ENCODE assay signal across 28 mouse cellular contexts in genomic region chrX:10770575-10770974, GRCm38 (mm10). TPM values are rescaled to one million over a fixed set of nuclear protein-coding genes. Genes with fewer than 3 reads are reported as not detected.
DNase-seq lines count a peak whose midpoint lies in the region; ATAC-seq and TF ChIP-seq lines count a peak whose summit lies in the region.
"Had no signal": no experiment of that assay in that cellular context is flagged by ENCODE, and none has a peak within 500 bp of the region (broad histone marks: within the 10 kb centered on the region; RNA-seq: fewer than 3 reads in every experiment).

No protein-coding gene starts in this region.

- H3K4me1 ChIP-seq in intestine, embryonic 15.5 days (replicated peaks) = no peaks in the 10 kb centered on the region
- no peaks in the 10 kb centered on the region for H3K4me1 ChIP-seq in intestine, postnatal 0 days (replicated peaks; ENCODE audit: control insufficient read depth, insufficient read depth, low read length)
- peaks cover 5% of the 10 kb centered on the region for H3K4me1 ChIP-seq in liver, embryonic 12.5 days
- no peaks in the 10 kb centered on the region for H3K4me1 ChIP-seq in liver, embryonic 11.5 days (replicated peaks; ENCODE audit: control insufficient read depth, insufficient read depth, low read length)
- H3K4me1 ChIP-seq in intestine, embryonic 16.5 days (ENCODE audit: control insufficient read depth, insufficient read depth, low read length) = no peaks in the 10 kb centered on the region
- H3K4me1 ChIP-seq in heart, embryonic 12.5 days (replicated peaks) = peaks cover 7% of the 10 kb centered on the region
- H3K4me1 ChIP-seq: embryonic facial prominence, embryonic 10.5 days; forebrain, embryonic 12.5 days; forebrain, embryonic 15.5 days; heart, embryonic 10.5 days; hindbrain, embryonic 12.5 days; hindbrain, embryonic 15.5 days had no signal

- 56% methylated on average over 4 of the region's 4 CpGs for WGBS in intestine, embryonic 15.5 days
- 56% methylated on average over 4 of the region's 4 CpGs for WGBS in intestine, postnatal 0 days
- WGBS in liver, embryonic 12.5 days (ENCODE audit: insufficient replicate concordance) = 16% methylated on average over 4 of the region's 4 CpGs
- WGBS in liver, embryonic 11.5 days = 33% methylated on average over 4 of the region's 4 CpGs
- WGBS in intestine, embryonic 16.5 days = 53% methylated on average over 4 of the region's 4 CpGs
- 46% methylated on average over 4 of the region's 4 CpGs for WGBS in heart, embryonic 12.5 days

- H3K4me3 ChIP-seq in intestine, embryonic 15.5 days (replicated peaks) = no peak overlapping the region
- no peak overlapping the region for H3K4me3 ChIP-seq in intestine, postnatal 0 days (ENCODE audit: low read depth, low read length)
- no peak overlapping the region for H3K4me3 ChIP-seq in liver, embryonic 12.5 days
- H3K4me3 ChIP-seq in liver, embryonic 11.5 days (ENCODE audit: low read depth, low read length) = no peak overlapping the region
- H3K4me3 ChIP-seq in intestine, embryonic 16.5 days (ENCODE audit: low read length) = no peak overlapping the region
- no peak overlapping the region for H3K4me3 ChIP-seq in heart, embryonic 12.5 days
- H3K4me3 ChIP-seq: embryonic facial prominence, embryonic 10.5 days; embryonic facial prominence, embryonic 13.5 days; erythroblast, embryonic 14.5 days; forebrain, embryonic 12.5 days; forebrain, embryonic 15.5 days; heart, adult 2 months; heart, embryonic 10.5 days; hindbrain, embryonic 12.5 days; hindbrain, embryonic 15.5 days had no signal

- H3K27me3 ChIP-seq in intestine, embryonic 15.5 days (replicated peaks) = no peaks in the 10 kb centered on the region
- H3K27me3 ChIP-seq in intestine, postnatal 0 days (replicated peaks; ENCODE audit: control insufficient read depth, insufficient read depth, low read length) = no peaks in the 10 kb centered on the region
- H3K27me3 ChIP-seq in liver, embryonic 12.5 days (replicated peaks) = no peaks in the 10 kb centered on the region
- H3K27me3 ChIP-seq in liver, embryonic 11.5 days (replicated peaks; ENCODE audit: control insufficient read depth, insufficient read depth, low read length) = no peaks in the 10 kb centered on the region; the same call in 1 of the 2 replicates
- H3K27me3 ChIP-seq in intestine, embryonic 16.5 days (replicated peaks; ENCODE audit: control insufficient read depth, insufficient read depth, low read length) = no peaks in the 10 kb centered on the region
- H3K27me3 ChIP-seq in heart, embryonic 12.5 days (replicated peaks) = no peaks in the 10 kb centered on the region
- H3K27me3 ChIP-seq: CH12.LX; embryonic facial prominence, embryonic 13.5 days; forebrain, embryonic 12.5 days; forebrain, embryonic 15.5 days; hindbrain, embryonic 12.5 days; hindbrain, embryonic 15.5 days had no signal

- no peak for DNase-seq in liver, embryonic 11.5 days (ENCODE audit: low spot score)
- peak; percentile 7 for DNase-seq in yolk sac, embryonic 10.5 days (ENCODE audit: low spot score)
- DNase-seq in cerebellum, adult 18-20 months = no peak
- DNase-seq: adrenal gland, adult 8-10 months; adrenal gland, postnatal 25 days; B cell, adult 2 months; cerebellum, adult 11-12 months; cerebellum, adult 9-10 months; cerebellum, postnatal 14 days; embryo, embryonic 11 days; gastrocnemius, postnatal 10 days; gastrocnemius, postnatal 36 days; heart, adult 2 months had no signal

- TF ChIP-seq CTCF in intestine, postnatal 0 days (IDR thresholded peaks at IDR 0.05; ENCODE audit: low read depth) = no peak

- H3K9ac ChIP-seq in intestine, embryonic 15.5 days = no peak overlapping the region
- no peak overlapping the region for H3K9ac ChIP-seq in intestine, postnatal 0 days (ENCODE audit: low read depth, low read length)
- no peak overlapping the region for H3K9ac ChIP-seq in liver, embryonic 12.5 days
- H3K9ac ChIP-seq in liver, embryonic 11.5 days (ENCODE audit: low read depth, low read length) = no peak overlapping the region
- H3K9ac ChIP-seq in intestine, embryonic 16.5 days (ENCODE audit: low read depth, low read length) = no peak overlapping the region
- H3K9ac ChIP-seq in heart, embryonic 12.5 days = no peak overlapping the region
- H3K9ac ChIP-seq: embryonic facial prominence, embryonic 13.5 days; forebrain, embryonic 12.5 days; forebrain, embryonic 15.5 days; hindbrain, embryonic 12.5 days; hindbrain, embryonic 15.5 days had no signal

- no peaks in the 10 kb centered on the region for H3K36me3 ChIP-seq in intestine, embryonic 15.5 days
- no peaks in the 10 kb centered on the region for H3K36me3 ChIP-seq in intestine, postnatal 0 days (ENCODE audit: control insufficient read depth, insufficient read depth)
- no peaks in the 10 kb centered on the region for H3K36me3 ChIP-seq in liver, embryonic 12.5 days
- H3K36me3 ChIP-seq in liver, embryonic 11.5 days (ENCODE audit: control insufficient read depth, insufficient read depth, low read length) = no peaks in the 10 kb centered on the region
- no peaks in the 10 kb centered on the region for H3K36me3 ChIP-seq in intestine, embryonic 16.5 days (ENCODE audit: control insufficient read depth, insufficient read depth, low read length)
- no peaks in the 10 kb centered on the region for H3K36me3 ChIP-seq in heart, embryonic 12.5 days
- H3K36me3 ChIP-seq: embryonic facial prominence, embryonic 10.5 days; embryonic facial prominence, embryonic 13.5 days; forebrain, embryonic 12.5 days; forebrain, embryonic 15.5 days; heart, embryonic 10.5 days; hindbrain, embryonic 12.5 days; hindbrain, embryonic 15.5 days had no signal

- H3K4me2 ChIP-seq in intestine, embryonic 15.5 days (replicated peaks) = no peak overlapping the region
- H3K4me2 ChIP-seq in intestine, postnatal 0 days (replicated peaks; ENCODE audit: low read depth) = no peak overlapping the region
- H3K4me2 ChIP-seq in liver, embryonic 12.5 days = peak overlapping the region; percentile 14; the same call in 1 of the 2 replicates
- no peak overlapping the region for H3K4me2 ChIP-seq in liver, embryonic 11.5 days
- no peak overlapping the region for H3K4me2 ChIP-seq in intestine, embryonic 16.5 days (ENCODE audit: low read depth, low read length)
- no peak overlapping the region for H3K4me2 ChIP-seq in heart, embryonic 12.5 days
- H3K4me2 ChIP-seq: embryonic facial prominence, embryonic 13.5 days; forebrain, embryonic 12.5 days; forebrain, embryonic 15.5 days; hindbrain, embryonic 12.5 days; hindbrain, embryonic 15.5 days had no signal

- H3K9me3 ChIP-seq in intestine, embryonic 15.5 days = no peaks in the 10 kb centered on the region
- no peaks in the 10 kb centered on the region for H3K9me3 ChIP-seq in intestine, postnatal 0 days (ENCODE audit: control insufficient read depth)
- H3K9me3 ChIP-seq in liver, embryonic 12.5 days (replicated peaks) = no peaks in the 10 kb centered on the region
- H3K9me3 ChIP-seq in liver, embryonic 11.5 days (ENCODE audit: control insufficient read depth, low read length) = no peaks in the 10 kb centered on the region
- H3K9me3 ChIP-seq in intestine, embryonic 16.5 days (ENCODE audit: control insufficient read depth, low read length) = no peaks in the 10 kb centered on the region
- no peaks in the 10 kb centered on the region for H3K9me3 ChIP-seq in heart, embryonic 12.5 days (replicated peaks)
- H3K9me3 ChIP-seq: embryonic facial prominence, embryonic 10.5 days; embryonic facial prominence, embryonic 13.5 days; forebrain, embryonic 12.5 days; forebrain, embryonic 15.5 days; heart, embryonic 10.5 days; hindbrain, embryonic 12.5 days; hindbrain, embryonic 15.5 days had no signal

- ATAC-seq in intestine, embryonic 15.5 days = 0 out of 2 replicates have a peak, but pooled peaks have one; percentile 56
- no peak for ATAC-seq in intestine, postnatal 0 days
- ATAC-seq in liver, embryonic 12.5 days = no peak
- ATAC-seq in liver, embryonic 11.5 days (replicated peaks; ENCODE audit: low FRiP score) = no peak
- peak; percentile 62; the same call in 1 of the 2 replicates for ATAC-seq in intestine, embryonic 16.5 days
- ATAC-seq in heart, embryonic 12.5 days (ENCODE audit: insufficient number of reproducible peaks, low FRiP score) = no peak
- ATAC-seq: activated CD4-positive, CD25-positive, alpha-beta regulatory T cell, adult 4 months; forebrain, embryonic 15.5 days had no signal

- H3K27ac ChIP-seq in intestine, embryonic 15.5 days = no peak overlapping the region
- no peak overlapping the region for H3K27ac ChIP-seq in intestine, postnatal 0 days (ENCODE audit: low read depth, low read length)
- H3K27ac ChIP-seq in liver, embryonic 12.5 days = no peak overlapping the region
- no peak overlapping the region for H3K27ac ChIP-seq in liver, embryonic 11.5 days (ENCODE audit: low read depth, low read length)
- H3K27ac ChIP-seq in intestine, embryonic 16.5 days (ENCODE audit: low read length) = no peak overlapping the region
- H3K27ac ChIP-seq in heart, embryonic 12.5 days (ENCODE audit: poor library complexity, severe bottlenecking) = no peak overlapping the region
- H3K27ac ChIP-seq: embryonic facial prominence, embryonic 10.5 days; embryonic facial prominence, embryonic 13.5 days; forebrain, embryonic 12.5 days; forebrain, embryonic 15.5 days; heart, adult 2 months; heart, embryonic 10.5 days; hindbrain, embryonic 12.5 days; hindbrain, embryonic 15.5 days had no signal

RNA-seq across cellular contexts. Expression of gene Mid1ip1, which starts 55.8 kb away (rescaled TPM):
- 82.1 and 86.5 TPM in 2 replicates for polyA plus RNA-seq in intestine, embryonic 15.5 days (2015; fragmentation: Nextera tagmentation; extraction: Ambion mirVana)
- polyA plus RNA-seq in intestine, postnatal 0 days (2015; fragmentation: Nextera tagmentation; extraction: Ambion mirVana) = 32.6 and 34.9 TPM in 2 replicates
- polyA plus RNA-seq in liver, embryonic 12.5 days (2016; fragmentation: Nextera tagmentation; extraction: Ambion mirVana) = 39.7 and 43.0 TPM in 2 replicates
- polyA plus RNA-seq in liver, embryonic 11.5 days (2014; fragmentation: Nextera tagmentation; extraction: Ambion mirVana) = 34.6 and 38.6 TPM in 2 replicates
- 75.5 and 78.7 TPM in 2 replicates for polyA plus RNA-seq in intestine, embryonic 16.5 days (2015; fragmentation: Nextera tagmentation; extraction: Ambion mirVana)
- polyA plus RNA-seq in heart, embryonic 12.5 days (2016; fragmentation: Nextera tagmentation; extraction: Ambion mirVana) = 31.7 and 31.9 TPM in 2 replicates

Comparison
In these comparisons a context has a peak if more than half of its experiments do, and no peak if none do; other contexts are left out.
1. ATAC-seq: peak in intestine, embryonic 15.5 days (single experiment) and intestine, embryonic 16.5 days (single experiment); none in intestine, postnatal 0 days (single experiment), liver, embryonic 12.5 days (single experiment), liver, embryonic 11.5 days (single experiment) and heart, embryonic 12.5 days (single experiment).